Mouse (Mus musculus) forebrain, embryonic 14.5 days (tissue): ENCODE measurements around the gene Kif19a. TPM values are rescaled to one million over a fixed set of nuclear protein-coding genes. Genes with fewer than 3 reads are reported as not detected.

Experiments
- ATAC-seq: fragments of 200-750 bp; cut with Nextera tagmentation; 2 replicates; pipeline ENCODE4 v1.8.0; 2017; ENCODE audit warnings: mild to moderate bottlenecking, moderate library complexity
- DNase-seq: peaks from one replicate; pipeline ENCODE4 v3.0.0-alpha.2; 2015; ENCODE audit warnings: low spot score
- H3K27ac ChIP-seq: fragments of 300-500 bp; sonication (generic); 2 replicates; pipeline ENCODE4 v1.5.1; 2014; ENCODE audit warnings: low read depth, mild to moderate bottlenecking, control low read depth, low read length, moderate library complexity
- H3K27me3 ChIP-seq: fragments of 300-500 bp; sonication (generic); replicated peaks from 2 replicates; pipeline ENCODE4 v1.6.1; 2014; ENCODE audit warnings: low read length, control low read depth, mixed read lengths; ENCODE audit not compliant: control insufficient read depth, insufficient read depth
- H3K36me3 ChIP-seq: fragments of 300-500 bp; sonication (generic); 2 replicates; pipeline ENCODE4 v1.6.1; 2014; ENCODE audit warnings: low read length, control low read depth; ENCODE audit not compliant: control insufficient read depth, insufficient read depth
- H3K4me1 ChIP-seq: fragments of 300-500 bp; sonication (generic); 2 replicates; pipeline ENCODE4 v1.6.1; 2014; ENCODE audit warnings: antibody characterized with exemption, low read length, control low read depth; ENCODE audit not compliant: control insufficient read depth, insufficient read depth
- H3K4me2 ChIP-seq: fragments of 300-500 bp; sonication (generic); 2 replicates; pipeline ENCODE4 v1.6.1; 2014; ENCODE audit warnings: mild to moderate bottlenecking, control low read depth, low read length
- H3K4me3 ChIP-seq: fragments of 300-500 bp; sonication (generic); 2 replicates; pipeline ENCODE4 v1.5.1; 2014; ENCODE audit warnings: low read depth, low read length, control low read depth
- H3K9ac ChIP-seq: fragments of 300-500 bp; sonication (generic); 2 replicates; pipeline ENCODE4 v1.6.1; 2014; ENCODE audit warnings: mild to moderate bottlenecking, low read length, control low read depth, moderate library complexity
- H3K9me3 ChIP-seq: fragments of 300-500 bp; sonication (generic); replicated peaks from 2 replicates; pipeline ENCODE4 v1.6.1; 2016; ENCODE audit warnings: low read length, control low read depth, mixed read lengths; ENCODE audit not compliant: control insufficient read depth
- WGBS: fragments of 180-500 bp; shearing (Covaris S2); extraction: QIAGEN DNeasy Blood & Tissue Kit; methylation state at CpG from one replicate; pipeline ENCODE4 v1.1.7; 2014; 5-methylcytosine and 5-hydroxymethylcytosine counted together
- polyA plus RNA-seq: library from polyadenylated mRNA; unstranded; fragments of >200 nt; fragmentation: Nextera tagmentation; extraction: Ambion mirVana; gene quantifications from 2 replicates; pipeline ENCODE4 v1.2.1, GENCODE M21; 2014

The Kif19a gene
- polyA plus RNA-seq, 1 experiment from 2014 or later, result 0.34 TPM

- H3K27me3 ChIP-seq, result no peaks in the 10 kb centered on the region
- no peak overlapping the region for H3K4me3 ChIP-seq
- H3K9me3 ChIP-seq, result no peaks in the 10 kb centered on the region
- no peak overlapping the region for H3K9ac ChIP-seq
- H3K36me3 ChIP-seq, result no peaks in the 10 kb centered on the region
- H3K27ac ChIP-seq, result no peak overlapping the region
- H3K4me2 ChIP-seq, result no peak overlapping the region
- H3K4me1 ChIP-seq, result peaks cover 21% of the 10 kb centered on the region
- WGBS, result 20% methylated on average over 13 of the region's 14 CpGs
- DNase-seq (peak; percentile 60), ATAC-seq (peak; percentile 57)
Measured at GRCm38 (mm10) chr11:114807686-114808427, 42.7 kb downstream of the Kif19a start.

- ATAC-seq, result no peak
Measured at GRCm38 (mm10) chr11:114809371-114809770, 44.2 kb downstream of the Kif19a start.

DNA sequence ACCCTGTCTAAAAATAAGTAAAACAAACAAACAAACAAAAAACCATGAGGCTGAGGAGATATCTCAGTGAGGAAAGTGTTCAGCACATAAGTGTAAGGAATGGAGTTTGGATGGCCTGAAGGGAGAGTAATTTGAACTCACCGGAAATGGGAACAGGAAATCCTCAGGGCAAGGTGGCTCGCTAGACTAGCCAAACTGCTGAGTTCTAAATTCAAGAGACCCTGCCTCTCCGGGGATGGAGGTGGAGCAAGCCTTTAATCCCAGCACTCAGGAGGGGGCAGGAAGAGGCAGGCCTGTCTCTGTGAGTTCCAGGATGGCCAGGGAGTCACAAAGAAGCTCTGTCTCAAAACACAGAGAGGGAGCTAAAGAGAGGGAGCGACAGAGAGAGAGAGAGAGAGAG, 45.2 kb downstream of the Kif19a start:
- Histone ChIP-seq H3K9me3 (no peaks in the 10 kb centered on the region), H3K27me3 (no peaks in the 10 kb centered on the region), H3K4me3 (no peak overlapping the region), H3K4me2 (no peak overlapping the region), H3K9ac (no peak overlapping the region), H3K4me1 (peaks cover 13% of the 10 kb centered on the region), H3K36me3 (no peaks in the 10 kb centered on the region), H3K27ac (no peak overlapping the region)
- DNase-seq (no peak), ATAC-seq (no peak)
- WGBS, result 22% methylated on average over 4 of the region's 4 CpGs

More at GRCm38 (mm10) chr11:114809371-114809770, 44.2 kb downstream of the Kif19a start:
- Histone ChIP-seq H3K27me3 (no peaks in the 10 kb centered on the region), H3K27ac (no peak overlapping the region), H3K36me3 (no peaks in the 10 kb centered on the region), H3K9me3 (no peaks in the 10 kb centered on the region), H3K4me1 (peaks cover 13% of the 10 kb centered on the region), H3K4me3 (no peak overlapping the region), H3K4me2 (no peak overlapping the region), H3K9ac (no peak overlapping the region)
- DNase-seq, result no peak
- WGBS, result 76% methylated on average over 1 of the region's 1 CpGs

- DNase-seq, result peak; percentile 88
- no peaks in the 10 kb centered on the region for H3K36me3 ChIP-seq
- no peak overlapping the region for H3K4me2 ChIP-seq
- no peak overlapping the region for H3K27ac ChIP-seq
- peaks cover under 1% of the 10 kb centered on the region; the same call in 1 of the 2 replicates for H3K4me1 ChIP-seq
- peak; percentile 72 for ATAC-seq
- H3K4me3 ChIP-seq, result no peak overlapping the region
- H3K9ac ChIP-seq, result no peak overlapping the region
- no peaks in the 10 kb centered on the region for H3K9me3 ChIP-seq
- 23% methylated on average over 6 of the region's 6 CpGs for WGBS
- no peaks in the 10 kb centered on the region for H3K27me3 ChIP-seq
Measured at GRCm38 (mm10) chr11:114812731-114813240, 47.6 kb downstream of the Kif19a start.

DNA sequence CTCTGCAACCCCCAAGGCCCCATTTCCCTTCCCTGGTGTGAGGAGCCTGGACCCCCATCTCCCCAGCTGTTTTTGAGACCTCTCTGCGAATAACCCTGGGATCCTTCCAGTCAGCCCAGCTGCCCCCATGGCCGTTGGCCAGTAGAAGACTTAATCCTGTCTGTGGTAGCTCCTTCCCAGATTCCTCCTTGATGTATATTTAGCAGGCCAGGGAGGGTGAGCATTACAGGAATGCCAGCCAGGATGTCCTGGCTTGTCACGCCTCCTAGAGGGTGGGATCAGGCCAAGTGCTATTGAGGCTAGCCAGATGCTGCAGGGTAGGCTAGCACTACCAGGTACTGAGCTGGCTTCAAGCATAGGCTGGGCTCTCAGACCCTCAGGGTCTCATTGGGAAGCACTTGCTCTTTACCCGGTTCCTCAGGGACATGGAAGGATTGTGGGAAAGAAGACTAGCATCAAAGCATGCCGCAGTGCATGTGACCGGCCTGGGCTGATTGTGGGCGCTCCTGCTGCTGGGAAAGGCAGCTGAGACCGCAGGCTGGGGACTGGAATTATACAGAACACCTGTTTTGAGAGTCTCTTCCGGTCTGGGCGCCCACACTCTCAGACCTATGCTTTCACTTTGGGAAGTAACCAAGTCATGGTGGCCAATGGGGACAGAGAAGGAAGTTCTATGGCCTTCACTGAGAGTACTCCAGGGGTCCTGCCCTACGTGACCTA, 49.8 kb downstream of the Kif19a start:
- no peak overlapping the region for H3K4me3 ChIP-seq
- no peaks in the 10 kb centered on the region for H3K9me3 ChIP-seq
- H3K36me3 ChIP-seq, result no peaks in the 10 kb centered on the region
- WGBS, result 78% methylated on average over 11 of the region's 11 CpGs
- H3K4me1 ChIP-seq, result no peaks in the 10 kb centered on the region; the same call in 1 of the 2 replicates
- no peak overlapping the region for H3K9ac ChIP-seq
- no peak overlapping the region for H3K4me2 ChIP-seq
- ATAC-seq, result no peak
- no peaks in the 10 kb centered on the region for H3K27me3 ChIP-seq
- no peak for DNase-seq
- no peak overlapping the region for H3K27ac ChIP-seq

DNA sequence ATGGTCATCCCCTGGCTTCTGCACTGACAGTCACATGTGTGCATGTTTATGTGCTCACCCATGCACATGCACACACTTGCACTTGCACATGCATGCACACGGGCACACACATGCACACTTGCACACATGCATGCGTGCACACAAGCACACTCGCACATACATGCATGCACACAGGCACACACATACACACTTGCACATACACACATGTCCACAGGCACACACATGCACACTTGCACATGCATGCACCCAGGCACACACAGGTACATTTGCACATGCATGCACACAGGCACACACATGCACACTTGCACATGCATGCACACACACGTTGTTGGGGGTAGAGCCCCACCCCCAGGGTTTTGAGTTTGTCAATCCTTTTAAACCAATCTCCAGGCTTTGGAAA, 51.7 kb downstream of the Kif19a start:
- H3K4me1 ChIP-seq, result no peaks in the 10 kb centered on the region; the same call in 1 of the 2 replicates
- H3K4me2 ChIP-seq, result no peak overlapping the region
- no peak overlapping the region for H3K4me3 ChIP-seq
- no peak overlapping the region for H3K27ac ChIP-seq
- DNase-seq (no peak), ATAC-seq (no peak)
- no peaks in the 10 kb centered on the region for H3K27me3 ChIP-seq
- H3K9ac ChIP-seq, result no peak overlapping the region
- 91% methylated on average over 4 of the region's 4 CpGs for WGBS
- no peaks in the 10 kb centered on the region for H3K9me3 ChIP-seq
- H3K36me3 ChIP-seq, result no peaks in the 10 kb centered on the region

GRCm38 (mm10) chr11:114818185-114818584, 53.0 kb downstream of the Kif19a start:
- no peak overlapping the region for H3K4me2 ChIP-seq
- WGBS, result 97% methylated on average over 7 of the region's 7 CpGs
- H3K4me1 ChIP-seq, result peaks cover 9% of the 10 kb centered on the region
- H3K27me3 ChIP-seq, result no peaks in the 10 kb centered on the region
- H3K36me3 ChIP-seq, result no peaks in the 10 kb centered on the region
- no peak overlapping the region for H3K9ac ChIP-seq
- ATAC-seq (no peak), DNase-seq (no peak)
- H3K27ac ChIP-seq, result no peak overlapping the region
- H3K9me3 ChIP-seq, result no peaks in the 10 kb centered on the region
- no peak overlapping the region for H3K4me3 ChIP-seq

- DNase-seq, result no peak
- ATAC-seq, result no peak
- WGBS, result 35% methylated on average over 2 of the region's 2 CpGs
- Histone ChIP-seq H3K4me2 (no peak overlapping the region), H3K9me3 (no peaks in the 10 kb centered on the region), H3K4me3 (no peak overlapping the region), H3K36me3 (no peaks in the 10 kb centered on the region), H3K27ac (no peak overlapping the region), H3K9ac (no peak overlapping the region), H3K27me3 (no peaks in the 10 kb centered on the region), H3K4me1 (peaks cover 18% of the 10 kb centered on the region)
Measured at GRCm38 (mm10) chr11:114819110-114819509, 53.9 kb downstream of the Kif19a start.

- Histone ChIP-seq H3K4me1 (peaks cover 18% of the 10 kb centered on the region), H3K9ac (no peak overlapping the region), H3K4me3 (no peak overlapping the region), H3K27me3 (no peaks in the 10 kb centered on the region), H3K9me3 (no peaks in the 10 kb centered on the region), H3K4me2 (no peak overlapping the region), H3K27ac (no peak overlapping the region), H3K36me3 (no peaks in the 10 kb centered on the region)
- ATAC-seq (no peak), DNase-seq (no peak)
- 42% methylated on average over 3 of the region's 3 CpGs for WGBS
Measured at GRCm38 (mm10) chr11:114820444-114820843, 55.3 kb downstream of the Kif19a start.
